Mouse (Mus musculus) pancreas, adult 10 weeks (tissue): ENCODE results near the gene Fermt1. TPM values are rescaled to one million over a fixed set of nuclear protein-coding genes. Genes with fewer than 3 reads are reported as not detected.

Source experiments
- polyA plus RNA-seq: library from polyadenylated mRNA; stranded (reverse); fragments of 350-450 nt; fragmentation: Illumina TruSeq; extraction: RNeasy Lipid Tissue Mini Kit (QIAGEN cat#74804); gene quantifications from one replicate; pipeline ENCODE4 v1.2.3, GENCODE M21; 2015; ENCODE audit warnings: low read depth, low replicate concordance; ENCODE audit not compliant: insufficient read depth

The Fermt1 gene
- 1.5 TPM for polyA plus RNA-seq

DNA sequence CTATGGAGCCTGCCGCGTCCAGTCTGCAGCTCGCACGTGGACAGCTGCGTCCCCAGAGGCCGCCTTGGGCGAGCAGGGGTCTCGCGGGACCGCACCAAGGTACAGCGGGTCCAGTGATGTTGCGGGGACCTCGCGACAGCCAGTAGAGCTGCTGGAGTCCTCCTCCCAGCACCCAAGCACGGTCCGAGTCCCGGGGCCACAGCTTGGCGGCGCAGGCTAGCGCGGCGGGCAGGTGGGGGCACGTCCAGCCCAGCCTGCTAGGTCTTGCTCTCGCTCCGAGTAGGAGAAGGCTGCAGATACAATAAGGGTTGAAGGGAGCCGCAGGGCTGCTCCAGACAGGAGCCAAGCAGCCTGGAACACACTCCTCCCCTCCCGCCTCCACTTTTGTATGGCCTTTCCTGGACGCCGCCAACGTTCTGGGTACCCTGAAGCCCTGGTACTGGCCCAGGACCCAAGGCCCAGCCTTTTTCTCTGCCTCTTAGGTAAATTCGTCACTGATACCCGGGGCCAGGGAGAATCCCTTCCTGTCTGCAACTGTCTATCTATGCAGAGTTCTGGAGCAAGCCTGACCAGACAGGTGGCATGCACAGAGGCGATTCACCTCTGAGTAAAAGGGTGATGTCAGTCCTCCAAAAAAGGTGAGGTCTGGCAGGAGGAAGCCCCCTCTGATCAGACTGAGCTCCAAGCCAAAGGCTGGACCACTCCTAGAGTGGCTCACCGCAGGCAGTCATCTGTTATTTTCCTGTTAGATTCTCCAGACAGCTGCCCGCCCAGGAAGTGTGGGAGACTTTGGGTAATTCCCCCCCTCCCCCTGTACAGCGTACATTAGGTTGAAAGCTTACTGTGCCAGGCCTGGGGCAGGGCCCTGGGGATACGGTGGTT lies at the start of gene Fermt1:
Gene Fermt1 (minus strand): TSS at position 581 of the 882 bp plus-strand sequence.

DNA sequence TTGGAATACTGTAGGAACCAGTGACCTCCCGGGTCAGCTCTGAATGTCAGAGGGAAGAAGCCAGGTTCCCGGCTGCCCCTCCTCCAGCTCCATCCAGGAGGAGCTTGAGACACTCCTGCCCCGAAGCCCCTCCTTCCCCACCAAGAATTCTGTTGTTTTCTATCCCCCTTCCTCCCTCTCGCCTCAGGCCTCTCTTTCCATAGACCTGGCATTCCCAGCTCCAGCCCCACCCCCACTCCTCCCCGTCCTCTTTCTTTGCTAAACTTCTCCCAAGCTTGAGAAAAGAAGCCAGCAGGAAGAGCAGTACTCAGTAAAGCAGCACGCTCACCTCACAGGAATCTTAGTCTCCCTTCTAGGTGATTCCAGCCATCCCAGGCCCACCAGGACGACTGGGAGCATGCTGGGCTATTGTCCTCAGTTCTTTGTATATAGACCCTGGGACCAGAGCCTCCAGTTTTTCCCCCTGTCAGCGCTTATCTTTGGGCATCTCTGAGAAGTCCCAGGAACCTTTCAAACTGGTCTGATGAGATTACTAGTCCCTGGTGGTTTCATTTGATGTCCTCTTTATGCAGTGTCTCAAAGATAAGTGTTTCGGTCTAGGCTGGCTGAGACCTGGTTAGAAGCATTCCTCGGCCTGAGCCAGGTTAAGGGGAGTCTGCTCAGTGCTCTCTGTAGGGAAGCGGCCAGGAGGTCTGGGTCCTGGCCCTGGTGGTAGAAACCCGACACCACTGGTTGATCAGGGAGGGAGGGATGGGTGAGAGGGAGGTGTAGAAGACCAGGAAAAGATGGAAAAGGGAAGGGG lies 64.7 kb downstream of the Fermt1 start, which contains the start of gene Lrrn4:
Gene Lrrn4 (minus strand): TSS at position 48 of the 802 bp plus-strand sequence.

Other genes with a start within 250 kb of the Fermt1 start
- gene Chgb, start 164.6 kb downstream of the Fermt1 start, polyA plus RNA-seq: 25.3 TPM
- 3.7 TPM for gene Trmt6, start 129.9 kb downstream of the Fermt1 start, polyA plus RNA-seq
- gene Mcm8, start 129.8 kb downstream of the Fermt1 start, polyA plus RNA-seq: not detected
- 9.2 TPM for gene Crls1, start 99.2 kb downstream of the Fermt1 start, polyA plus RNA-seq
- gene Lrrn4, start 65.0 kb downstream of the Fermt1 start, polyA plus RNA-seq: 16.3 TPM